Mouse (Mus musculus): ENCODE results near the gene Olfr155. TPM values are rescaled to one million over a fixed set of nuclear protein-coding genes. Genes with fewer than 3 reads are reported as not detected.

The Olfr155 gene
- total and polyA plus RNA-seq, 3 experiments: not detected

GRCm38 (mm10) chr4:43878121-43878776 is 26.9 kb downstream of the Olfr155 start:
- peak overlapping the region; percentile 7; the same call in 1 of the 2 replicates for H3K27ac ChIP-seq
- intact Hi-C loops (cut with DNase I): no loop called here
- WGBS: 51% methylated on average over 5 of the region's 5 CpGs
- H3K27me3 ChIP-seq (ENCODE audit: control insufficient read depth, insufficient read depth, low read length): no peaks in the 10 kb centered on the region
- H3K36me3 ChIP-seq (ENCODE audit: control insufficient read depth, insufficient read depth, low read length): no peaks in the 10 kb centered on the region
- H3K4me1 ChIP-seq (ENCODE audit: control insufficient read depth, insufficient read depth, low read length): peaks cover 4% of the 10 kb centered on the region
- TF ChIP-seq CTCF (IDR thresholded peaks at IDR 0.05): no peak
- no peak for TF ChIP-seq EP300 (IDR thresholded peaks at IDR 0.05; ENCODE audit: insufficient read depth, low read depth, low read length)
- TF ChIP-seq POLR2A (IDR thresholded peaks at IDR 0.05; ENCODE audit: insufficient read depth, low read depth, low read length): no peak
- no peak overlapping the region for H3K9ac ChIP-seq (ENCODE audit: low read depth, low read length)
- H3K79me2 ChIP-seq (replicated peaks; ENCODE audit: control insufficient read depth, insufficient read depth, low read length): no peaks in the 10 kb centered on the region
- H3K4me3 ChIP-seq: no peak overlapping the region
- DNase-seq: peak in 1 of 2 experiments; percentile 31

DNA sequence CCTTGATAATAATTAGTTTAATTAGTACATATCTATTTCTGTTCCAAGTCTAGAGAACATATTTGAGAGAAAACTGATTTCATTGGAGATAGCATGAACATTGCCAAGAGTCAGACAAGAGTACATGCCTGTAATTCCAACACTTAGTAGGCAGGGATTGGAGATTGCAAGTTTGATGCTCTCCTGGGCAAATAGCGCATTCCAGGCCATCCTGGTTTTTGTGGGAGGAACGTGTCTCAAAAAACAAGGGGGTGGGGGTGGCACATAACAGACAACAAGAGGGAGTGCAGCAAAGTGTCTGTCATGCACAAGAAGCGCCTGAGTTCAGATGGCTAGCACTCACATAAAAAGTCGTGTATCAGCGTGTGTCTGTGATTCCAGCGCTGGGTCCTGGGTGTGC is 28.2 kb downstream of the Olfr155 start:
- Histone ChIP-seq H3K79me2 (replicated peaks; ENCODE audit: control insufficient read depth, insufficient read depth, low read length) (no peaks in the 10 kb centered on the region), H3K4me3 (no peak overlapping the region), H3K27ac (no peak overlapping the region), H3K36me3 (ENCODE audit: control insufficient read depth, insufficient read depth, low read length) (no peaks in the 10 kb centered on the region), H3K4me1 (ENCODE audit: control insufficient read depth, insufficient read depth, low read length) (peaks cover 4% of the 10 kb centered on the region), H3K9ac (ENCODE audit: low read depth, low read length) (no peak overlapping the region), H3K27me3 (ENCODE audit: control insufficient read depth, insufficient read depth, low read length) (no peaks in the 10 kb centered on the region)
- no peak for TF ChIP-seq POLR2A (IDR thresholded peaks at IDR 0.05; ENCODE audit: insufficient read depth, low read depth, low read length)
- intact Hi-C loops (cut with DNase I): no loop called here
- DNase-seq: no peak
- WGBS: 86% methylated on average over 6 of the region's 6 CpGs

GRCm38 (mm10) chr4:43884196-43884595 is 32.8 kb downstream of the Olfr155 start:
- intact Hi-C loops (cut with DNase I): no loop called here
- H3K4me3 ChIP-seq: no peak overlapping the region
- DNase-seq: no peak
- no peaks in the 10 kb centered on the region for H3K27me3 ChIP-seq (ENCODE audit: control insufficient read depth, insufficient read depth, low read length)
- no peaks in the 10 kb centered on the region; the same call in 1 of the 2 replicates for H3K4me1 ChIP-seq (ENCODE audit: control insufficient read depth, insufficient read depth, low read length)
- no peak overlapping the region for H3K9ac ChIP-seq (ENCODE audit: low read depth, low read length)
- WGBS: 55% methylated on average over 4 of the region's 4 CpGs
- H3K36me3 ChIP-seq (ENCODE audit: control insufficient read depth, insufficient read depth, low read length): no peaks in the 10 kb centered on the region
- H3K27ac ChIP-seq: no peak overlapping the region; the same call in 1 of the 2 replicates
- no peaks in the 10 kb centered on the region for H3K79me2 ChIP-seq (replicated peaks; ENCODE audit: control insufficient read depth, insufficient read depth, low read length)
- TF ChIP-seq POLR2A (IDR thresholded peaks at IDR 0.05; ENCODE audit: insufficient read depth, low read depth, low read length) (no peak), CTCF (IDR thresholded peaks at IDR 0.05) (no peak), EP300 (IDR thresholded peaks at IDR 0.05; ENCODE audit: insufficient read depth, low read depth, low read length) (no peak)

DNA sequence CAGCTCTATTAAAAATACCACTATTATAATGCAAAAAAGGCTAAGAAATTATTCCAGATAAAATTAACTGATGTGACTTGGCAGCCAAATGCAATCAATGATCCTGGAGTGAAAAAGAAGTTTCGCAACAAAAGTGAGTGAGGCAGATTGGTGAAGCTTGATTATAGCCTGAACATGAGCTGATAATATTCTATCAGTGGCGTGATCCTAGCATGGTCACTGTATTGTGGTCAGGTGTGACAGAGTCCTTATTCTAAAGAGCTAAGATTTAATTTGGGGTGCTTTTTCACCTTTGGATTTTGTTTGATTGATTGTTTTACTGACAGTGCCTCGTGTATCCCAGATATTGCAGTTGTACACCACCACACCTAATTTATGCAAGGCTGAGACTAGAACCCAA is 39.9 kb downstream of the Olfr155 start:
- 91% methylated on average over 3 of the region's 3 CpGs for WGBS
- H3K4me3 ChIP-seq: no peak overlapping the region
- intact Hi-C loops (cut with DNase I): no loop called here
- DNase-seq: no peak
- H3K36me3 ChIP-seq (ENCODE audit: control insufficient read depth, insufficient read depth, low read length): no peaks in the 10 kb centered on the region
- H3K9ac ChIP-seq (ENCODE audit: low read depth, low read length): no peak overlapping the region
- H3K79me2 ChIP-seq (replicated peaks; ENCODE audit: control insufficient read depth, insufficient read depth, low read length): no peaks in the 10 kb centered on the region
- TF ChIP-seq POLR2A (IDR thresholded peaks at IDR 0.05; ENCODE audit: insufficient read depth, low read depth, low read length) (no peak), EP300 (IDR thresholded peaks at IDR 0.05; ENCODE audit: insufficient read depth, low read depth, low read length) (no peak), CTCF (IDR thresholded peaks at IDR 0.05) (no peak)
- no peaks in the 10 kb centered on the region for H3K4me1 ChIP-seq (ENCODE audit: control insufficient read depth, insufficient read depth, low read length)
- no peaks in the 10 kb centered on the region for H3K27me3 ChIP-seq (ENCODE audit: control insufficient read depth, insufficient read depth, low read length)
- no peak overlapping the region for H3K27ac ChIP-seq

GRCm38 (mm10) chr4:43897209-43897608 is 45.8 kb downstream of the Olfr155 start:
- H3K27me3 ChIP-seq (ENCODE audit: control insufficient read depth, insufficient read depth, low read length): no peaks in the 10 kb centered on the region
- H3K36me3 ChIP-seq (ENCODE audit: control insufficient read depth, insufficient read depth, low read length): no peaks in the 10 kb centered on the region
- H3K4me3 ChIP-seq: no peak overlapping the region
- TF ChIP-seq CTCF (IDR thresholded peaks at IDR 0.05) (no peak), EP300 (IDR thresholded peaks at IDR 0.05; ENCODE audit: insufficient read depth, low read depth, low read length) (no peak), POLR2A (IDR thresholded peaks at IDR 0.05; ENCODE audit: insufficient read depth, low read depth, low read length) (no peak)
- no peak overlapping the region for H3K9ac ChIP-seq (ENCODE audit: low read depth, low read length)
- no peak overlapping the region for H3K27ac ChIP-seq
- no peaks in the 10 kb centered on the region for H3K4me1 ChIP-seq (ENCODE audit: control insufficient read depth, insufficient read depth, low read length)
- H3K79me2 ChIP-seq (replicated peaks; ENCODE audit: control insufficient read depth, insufficient read depth, low read length): no peaks in the 10 kb centered on the region
- DNase-seq: no peak
- intact Hi-C loops (cut with DNase I): no loop called here

DNA sequence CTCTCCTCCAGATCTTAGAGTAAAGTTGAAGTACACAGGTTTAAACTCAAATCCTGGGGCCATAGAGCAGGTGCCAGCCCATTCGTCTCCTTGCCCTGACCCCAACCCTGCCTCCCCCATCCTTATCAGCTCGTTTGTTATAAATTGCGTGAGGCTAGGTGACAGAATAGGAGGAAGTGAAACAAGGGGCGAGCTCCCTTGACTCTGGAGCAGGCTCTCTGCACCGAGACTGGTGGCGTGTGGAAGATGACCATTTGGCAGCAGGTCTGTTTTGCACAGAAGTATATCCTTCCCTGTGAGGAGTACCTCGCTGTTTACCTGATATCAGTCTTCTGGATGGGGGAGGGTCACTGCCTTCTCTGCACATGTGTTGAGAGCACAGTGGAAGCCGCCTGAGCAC is 47.8 kb downstream of the Olfr155 start:
- Histone ChIP-seq H3K27me3 (ENCODE audit: control insufficient read depth, insufficient read depth, low read length) (no peaks in the 10 kb centered on the region), H3K4me3 (no peak overlapping the region), H3K36me3 (ENCODE audit: control insufficient read depth, insufficient read depth, low read length) (no peaks in the 10 kb centered on the region), H3K4me1 (ENCODE audit: control insufficient read depth, insufficient read depth, low read length) (no peaks in the 10 kb centered on the region), H3K27ac (no peak overlapping the region), H3K9ac (ENCODE audit: low read depth, low read length) (no peak overlapping the region), H3K79me2 (replicated peaks; ENCODE audit: control insufficient read depth, insufficient read depth, low read length) (no peaks in the 10 kb centered on the region)
- WGBS: 47% methylated on average over 8 of the region's 8 CpGs
- intact Hi-C loops (cut with DNase I): no loop called here
- no peak for DNase-seq
- TF ChIP-seq EP300 (IDR thresholded peaks at IDR 0.05; ENCODE audit: insufficient read depth, low read depth, low read length) (no peak), CTCF (IDR thresholded peaks at IDR 0.05) (no peak), POLR2A (IDR thresholded peaks at IDR 0.05; ENCODE audit: insufficient read depth, low read depth, low read length) (no peak)

All from heart, adult 2 months (tissue).